Mouse (Mus musculus) lung, adult 2 months (tissue): ENCODE results near the gene Sirt3.

Experiments used
- CTCF ChIP-seq: fragments of 200-500 bp; IDR thresholded peaks from 2 replicates; pipeline ENCODE4 v1.5.1; 2011; ENCODE audit warnings: mild to moderate bottlenecking, low read length, control low read depth; ENCODE audit not compliant: insufficient read depth
- POLR2A ChIP-seq: fragments of 200-500 bp; IDR thresholded peaks from 2 replicates; pipeline ENCODE4 v1.6.1; 2011; ENCODE audit warnings: low read depth, mild to moderate bottlenecking, control low read depth, low read length, borderline replicate concordance; ENCODE audit errors: extremely low read depth

DNA sequence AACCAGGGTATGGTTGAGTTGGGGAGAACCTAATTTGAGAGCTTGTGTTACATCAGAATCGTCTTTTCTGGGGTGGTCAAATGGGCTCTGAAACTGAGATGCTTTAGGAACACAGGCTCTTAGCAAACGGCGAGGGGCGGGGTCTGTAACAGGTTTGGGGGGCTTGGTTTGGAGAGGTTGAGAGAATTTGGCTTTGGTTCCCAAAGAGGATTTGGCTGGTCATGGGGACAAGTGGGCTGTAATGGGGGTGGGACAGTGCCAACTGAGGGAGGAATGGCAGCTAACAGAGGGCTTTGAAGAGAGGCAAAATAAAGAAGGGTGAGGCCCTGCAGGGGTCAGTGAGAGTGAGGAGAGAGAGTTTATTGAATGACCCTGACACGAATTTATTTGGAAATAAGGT, 42.6 kb downstream of the Sirt3 start:
- TF ChIP-seq CTCF (no peak), POLR2A (no peak)
